Mouse (Mus musculus): ENCODE data around the gene Clcnka. TPM values are rescaled to one million over a fixed set of nuclear protein-coding genes. Genes with fewer than 3 reads are reported as not detected.

Clcnka gene
- not detected in 2 replicates for total RNA-seq (2015; ENCODE audit: low replicate concordance)
- total RNA-seq (2017; ENCODE audit: low replicate concordance): not detected in 2 replicates

- no peak for ATAC-seq (replicated peaks; ENCODE audit: low FRiP score, poor library complexity, severe bottlenecking)
Measured at GRCm38 (mm10) chr4:141398545-141398944, at the start of gene Clcnka. Gene Clcnka, minus strand, starts transcription at chr4:141398724.

DNA sequence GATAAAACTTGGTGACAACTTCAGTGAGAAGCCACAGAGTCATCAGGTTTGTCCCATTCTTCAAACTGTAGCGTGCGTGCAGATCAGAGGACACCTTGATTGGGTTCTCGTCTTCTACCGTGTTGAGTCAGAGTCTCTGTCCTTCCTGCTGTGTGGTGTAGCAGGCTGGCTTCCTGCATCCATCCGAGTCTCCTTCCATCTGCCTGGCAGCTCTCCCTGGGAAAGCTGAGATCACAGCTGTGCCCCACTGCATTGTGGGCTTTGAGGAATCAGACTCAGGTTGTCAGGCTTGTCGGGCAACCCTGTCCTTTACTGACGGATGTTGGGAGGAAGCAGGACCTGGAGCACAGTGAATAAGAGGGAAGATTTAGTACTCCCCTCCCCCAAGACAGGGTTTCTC, 47.7 kb upstream of the Clcnka start:
- ATAC-seq (replicated peaks; ENCODE audit: low FRiP score, poor library complexity, severe bottlenecking): no peak

- no peak for ATAC-seq (replicated peaks; ENCODE audit: low FRiP score, poor library complexity, severe bottlenecking)
Measured at GRCm38 (mm10) chr4:141445328-141445720, 46.8 kb upstream of the Clcnka start.

DNA sequence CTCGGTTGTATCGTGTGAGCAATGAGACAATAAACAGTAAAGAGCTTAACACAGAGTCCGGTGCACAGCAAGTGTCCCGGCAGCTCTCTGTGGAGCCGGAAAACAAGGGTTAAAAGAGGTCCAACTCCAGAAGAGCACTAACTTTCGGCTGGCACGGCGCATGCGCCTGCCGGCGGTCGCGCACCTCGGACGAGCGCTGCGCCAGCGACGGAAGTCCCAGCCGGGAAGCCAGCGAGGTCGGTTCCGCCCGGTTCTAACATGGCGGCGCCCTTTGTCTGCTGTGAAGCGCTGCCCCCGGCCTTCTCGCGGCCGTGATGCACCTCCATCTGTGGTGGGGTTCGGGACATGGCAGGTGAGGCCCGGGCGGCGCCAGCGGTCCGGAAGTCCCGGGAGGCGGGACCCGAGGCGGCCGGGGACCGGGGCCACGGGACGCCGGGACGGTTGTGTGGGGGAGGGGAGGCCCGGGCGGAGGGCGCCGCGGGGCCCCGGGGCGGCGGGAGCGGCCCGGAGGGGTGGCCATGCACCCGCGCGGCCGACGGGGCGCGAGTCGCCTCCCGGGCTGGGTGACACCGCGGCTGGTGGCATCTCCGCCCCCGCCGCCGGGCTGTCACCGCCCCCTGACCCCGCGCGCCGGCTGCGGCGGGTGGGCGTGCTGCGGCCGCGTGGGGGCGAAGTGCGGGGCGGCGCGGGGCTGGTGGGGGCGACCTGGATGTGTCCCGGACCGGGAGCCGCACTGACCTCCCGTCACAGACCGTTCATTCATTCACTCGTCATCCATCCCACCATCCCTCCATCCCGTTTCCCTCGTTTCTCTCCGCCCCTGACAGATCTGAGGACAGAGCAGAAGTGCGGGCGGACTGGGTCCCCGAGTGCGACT, 46.2 kb upstream of the Clcnka start, which contains the start of gene Zbtb17:
TSS of gene Zbtb17 (plus strand) at position 204 of the 877 bp plus-strand sequence.
- peak; percentile 94 for ATAC-seq (replicated peaks; ENCODE audit: low FRiP score, poor library complexity, severe bottlenecking)

GRCm38 (mm10) chr4:141443641-141444429, 45.3 kb upstream of the Clcnka start:
- ATAC-seq (replicated peaks; ENCODE audit: low FRiP score, poor library complexity, severe bottlenecking): no peak

GRCm38 (mm10) chr4:141440877-141441276, 42.4 kb upstream of the Clcnka start:
- ATAC-seq (replicated peaks; ENCODE audit: low FRiP score, poor library complexity, severe bottlenecking): no peak

- ATAC-seq (replicated peaks; ENCODE audit: low FRiP score, poor library complexity, severe bottlenecking): no peak
Measured at GRCm38 (mm10) chr4:141439083-141439803, 40.7 kb upstream of the Clcnka start.

DNA sequence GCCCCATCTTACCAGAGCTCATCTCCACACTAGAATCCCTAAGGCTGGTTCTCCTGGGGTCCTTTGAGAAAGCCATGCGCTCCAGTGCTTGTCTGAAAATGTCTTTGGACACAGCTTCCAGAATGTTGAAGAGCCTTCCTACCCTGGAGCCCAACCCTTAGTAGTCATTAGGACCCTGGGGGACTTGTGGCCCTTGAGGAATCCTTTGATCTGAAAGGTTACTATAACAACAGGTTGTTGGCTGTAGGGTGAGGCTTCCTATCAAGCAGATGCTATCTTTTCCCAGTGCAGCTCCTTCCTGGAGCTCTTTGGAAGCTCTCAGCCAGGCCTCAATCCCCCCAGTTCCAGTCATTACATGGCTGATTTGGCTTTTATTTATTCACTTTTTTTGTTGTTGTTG, 37.5 kb upstream of the Clcnka start, which contains the start of gene Srarp:
TSS of gene Srarp (minus strand) at position 132 of the 400 bp plus-strand sequence.
- no peak for ATAC-seq (replicated peaks; ENCODE audit: low FRiP score, poor library complexity, severe bottlenecking)

GRCm38 (mm10) chr4:141433191-141433590, 34.7 kb upstream of the Clcnka start:
- ATAC-seq (replicated peaks; ENCODE audit: low FRiP score, poor library complexity, severe bottlenecking): no peak

DNA sequence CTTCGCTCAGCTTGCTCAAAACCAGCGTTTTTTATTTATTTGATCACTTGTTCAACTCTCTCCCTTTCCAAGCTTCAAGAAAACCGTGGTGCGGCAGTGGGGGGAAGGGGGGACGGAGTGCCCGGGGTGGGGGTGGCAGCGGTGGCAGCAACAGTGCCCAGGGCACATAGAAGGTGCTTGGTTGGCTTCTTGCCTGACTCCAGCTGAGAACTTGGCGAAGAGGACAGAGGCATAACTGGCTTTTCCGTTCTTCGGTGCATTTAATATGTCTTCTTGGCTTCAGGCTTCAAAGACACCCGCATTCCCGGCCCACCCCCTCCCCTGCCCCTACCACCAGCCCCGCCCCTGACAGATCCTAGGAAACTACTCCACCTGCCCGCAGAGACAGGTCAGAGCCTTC, 34.1 kb upstream of the Clcnka start:
- ATAC-seq (replicated peaks; ENCODE audit: low FRiP score, poor library complexity, severe bottlenecking): no peak

DNA sequence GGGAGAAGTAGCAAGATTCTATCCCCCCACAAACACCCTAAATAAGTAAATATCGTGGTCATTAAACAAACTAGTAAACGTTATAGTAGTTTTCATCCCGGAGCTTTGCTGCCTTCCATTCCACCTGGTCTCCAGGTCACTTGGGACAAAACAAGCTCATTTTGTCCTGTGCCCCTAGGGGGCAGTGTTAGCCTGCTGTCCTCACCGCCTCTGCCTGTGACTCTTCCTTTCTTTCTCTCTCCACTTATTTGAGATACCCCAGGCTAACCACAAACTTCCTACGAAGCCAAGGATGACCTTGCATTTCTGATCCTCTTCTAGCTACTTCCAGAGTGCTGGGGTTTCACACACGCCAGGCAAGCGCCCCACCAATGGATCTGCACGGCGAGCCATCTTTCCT, 32.5 kb upstream of the Clcnka start:
- peak; percentile 76 for ATAC-seq (replicated peaks; ENCODE audit: low FRiP score, poor library complexity, severe bottlenecking)

DNA sequence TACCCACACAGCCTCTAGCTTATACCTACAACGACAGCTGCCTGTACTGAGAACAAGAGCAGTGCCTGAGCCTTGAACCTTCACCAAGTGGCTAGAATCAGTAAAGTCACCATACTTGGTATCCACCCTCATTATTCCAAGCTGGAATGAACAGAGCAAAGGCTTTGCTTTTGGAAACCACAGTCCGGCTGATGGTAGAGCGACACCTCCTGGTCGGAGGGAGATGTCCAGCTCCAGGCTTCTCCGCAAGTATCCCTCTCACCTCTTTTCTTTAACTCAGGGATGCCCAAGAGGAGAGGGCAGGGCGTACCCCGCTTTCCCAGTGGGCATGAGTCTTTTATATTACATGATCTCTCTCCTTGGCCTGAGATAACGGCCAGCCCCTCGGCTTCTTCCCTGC, 31.3 kb upstream of the Clcnka start:
- no peak for ATAC-seq (replicated peaks; ENCODE audit: low FRiP score, poor library complexity, severe bottlenecking)

- ATAC-seq (replicated peaks; ENCODE audit: low FRiP score, poor library complexity, severe bottlenecking): no peak
Measured at GRCm38 (mm10) chr4:141429381-141429780, 30.9 kb upstream of the Clcnka start.

DNA sequence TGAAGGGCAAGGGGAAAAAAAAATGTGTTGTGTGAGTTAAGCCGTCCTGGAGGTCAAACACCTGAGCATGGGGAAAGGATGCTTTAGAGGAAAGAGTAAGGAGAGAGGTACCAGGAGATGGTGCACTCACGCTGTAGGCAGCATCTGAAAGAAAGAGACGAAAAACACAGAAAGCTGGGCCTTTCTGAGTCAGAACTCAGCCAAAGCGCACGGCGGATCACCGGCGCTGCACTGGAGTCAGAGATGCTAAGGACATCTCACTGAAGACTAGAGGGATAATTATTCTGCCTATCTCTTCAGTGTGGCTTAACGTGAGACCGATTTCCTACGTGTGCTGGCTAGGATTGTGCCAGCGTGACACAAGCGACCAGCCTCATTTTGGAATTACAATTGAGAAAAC, 29.4 kb upstream of the Clcnka start:
- ATAC-seq (replicated peaks; ENCODE audit: low FRiP score, poor library complexity, severe bottlenecking): no peak

GRCm38 (mm10) chr4:141426796-141427745, 28.5 kb upstream of the Clcnka start:
- no peak for ATAC-seq (replicated peaks; ENCODE audit: low FRiP score, poor library complexity, severe bottlenecking)

- ATAC-seq (replicated peaks; ENCODE audit: low FRiP score, poor library complexity, severe bottlenecking): no peak
Measured at GRCm38 (mm10) chr4:141425484-141426479, 27.3 kb upstream of the Clcnka start.

DNA sequence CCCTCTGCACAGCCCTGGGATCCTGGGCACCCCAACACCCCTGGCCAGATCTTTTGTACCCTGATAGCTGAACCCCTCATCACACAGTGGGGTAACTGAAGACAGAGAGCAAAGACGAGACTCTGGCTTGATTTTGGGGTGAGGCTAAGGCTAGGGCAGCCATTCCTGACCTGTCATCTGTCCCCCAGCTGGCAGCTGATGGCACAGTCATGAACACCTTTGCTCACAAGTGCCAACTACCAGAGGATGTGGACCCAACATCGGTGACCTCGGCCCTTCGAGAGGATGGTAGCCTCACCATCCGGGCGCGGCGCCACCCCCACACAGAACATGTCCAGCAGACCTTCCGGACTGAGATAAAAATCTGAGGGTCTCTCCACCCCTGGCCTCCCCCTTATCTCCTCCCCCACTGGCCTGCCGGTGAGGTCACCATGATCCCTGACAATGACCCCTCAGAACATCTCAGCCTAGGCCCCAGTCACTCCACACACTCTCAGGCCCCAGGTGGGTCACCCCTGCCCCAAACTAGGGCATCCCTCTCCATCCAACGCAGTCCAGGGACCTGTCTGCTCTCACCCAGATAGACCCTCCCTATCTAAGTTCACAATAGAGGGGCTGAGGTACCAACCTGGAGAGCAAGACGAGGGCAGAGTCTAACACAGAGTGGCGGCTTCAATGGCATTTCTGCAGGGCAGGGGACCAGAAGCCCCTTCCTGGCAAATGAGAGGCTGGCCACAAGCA, 25.3 kb upstream of the Clcnka start:
- ATAC-seq (replicated peaks; ENCODE audit: low FRiP score, poor library complexity, severe bottlenecking): no peak

Data from erythroblast, adult 5-6 weeks (primary cell).